Mouse (Mus musculus): ENCODE results near the gene Six2.
"Not testable (repeated sequence)": the region's sequence is repeated elsewhere in the genome, so short reads cannot be mapped to it uniquely, and the experiment has no call there.

Gene Six2

DNA sequence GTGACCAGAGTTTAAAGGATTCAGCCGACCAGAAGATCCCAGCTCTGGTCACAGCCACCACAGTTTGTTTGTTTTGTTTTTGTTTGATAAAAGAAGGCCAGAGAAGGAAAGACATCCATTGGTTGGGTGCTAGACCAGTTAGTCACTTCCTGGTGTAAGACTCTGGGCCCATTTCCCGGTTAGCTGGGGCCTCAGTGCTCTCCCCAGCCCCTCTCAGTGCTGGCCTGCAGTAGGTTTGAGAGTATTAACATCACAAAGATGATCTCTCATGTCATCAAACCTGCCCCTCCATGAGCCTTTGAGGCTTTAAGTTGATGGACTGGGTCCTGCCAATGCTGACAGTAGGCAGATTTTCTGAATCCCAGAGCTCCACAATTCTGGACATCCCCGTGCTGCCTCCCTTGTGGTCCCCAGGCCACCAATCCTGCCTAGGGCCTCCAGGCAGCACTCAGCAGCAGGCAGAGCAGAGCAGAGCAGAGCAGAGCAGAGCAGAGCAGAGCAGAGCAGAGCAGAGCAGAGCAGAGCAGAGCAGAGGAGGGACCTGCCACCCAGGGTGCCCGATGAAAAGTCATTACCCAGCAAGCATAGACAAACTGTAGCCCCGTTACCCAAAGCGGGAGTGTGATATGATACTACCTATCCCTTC is 2.4 kb upstream of the Six2 start:
- in situ Hi-C loops (cut with MboI, MseI): no loop called here

GRCm38 (mm10) chr17:85689807-85690319 is 1.8 kb upstream of the Six2 start:
- in situ Hi-C loops (cut with MboI, MseI): no loop called here

DNA sequence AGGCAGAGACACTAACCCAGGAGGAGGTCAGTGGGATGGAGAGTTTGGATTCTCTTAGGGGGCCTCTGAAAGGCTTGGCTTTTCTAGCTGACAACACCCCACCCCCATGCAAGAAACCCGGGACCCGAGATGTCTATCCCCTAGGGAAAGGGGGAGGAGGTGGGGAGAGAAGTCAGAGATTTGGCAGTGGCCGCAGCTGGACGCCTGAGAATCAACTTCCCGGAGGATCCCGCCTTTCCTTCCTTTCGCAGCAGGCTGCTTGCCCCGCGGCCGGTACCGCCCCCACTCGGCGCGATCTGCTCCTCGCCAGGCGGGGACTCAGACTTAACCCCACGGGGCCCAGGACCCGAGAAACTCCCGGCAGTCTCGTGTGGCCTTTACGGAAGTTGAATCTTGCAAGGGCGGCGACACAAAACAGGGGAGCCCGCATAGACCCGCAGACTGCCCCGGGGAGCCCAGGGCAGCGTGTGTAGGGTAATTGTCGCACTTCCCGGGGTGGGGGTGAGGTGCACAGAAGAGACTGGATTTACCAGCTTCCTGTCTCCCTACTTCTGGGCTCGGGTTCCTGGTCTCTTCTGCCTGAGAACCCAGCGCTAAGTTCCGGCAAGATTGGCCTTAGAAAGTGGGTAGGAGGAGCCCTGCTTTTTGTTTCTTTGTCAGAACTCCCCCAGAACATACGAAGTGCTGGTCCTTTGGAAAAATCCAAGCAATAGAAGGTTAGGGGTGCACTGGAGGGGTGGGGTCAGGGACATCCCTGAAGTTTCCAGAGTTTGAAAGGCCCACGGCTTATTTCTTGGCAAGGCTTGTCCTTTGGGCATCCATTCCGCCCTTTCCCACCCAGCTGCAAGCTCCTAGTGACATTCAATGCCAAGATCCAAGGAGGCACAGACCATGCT is 1.1 kb upstream of the Six2 start:
- in situ Hi-C loops (cut with MboI, MseI): no loop called here

DNA sequence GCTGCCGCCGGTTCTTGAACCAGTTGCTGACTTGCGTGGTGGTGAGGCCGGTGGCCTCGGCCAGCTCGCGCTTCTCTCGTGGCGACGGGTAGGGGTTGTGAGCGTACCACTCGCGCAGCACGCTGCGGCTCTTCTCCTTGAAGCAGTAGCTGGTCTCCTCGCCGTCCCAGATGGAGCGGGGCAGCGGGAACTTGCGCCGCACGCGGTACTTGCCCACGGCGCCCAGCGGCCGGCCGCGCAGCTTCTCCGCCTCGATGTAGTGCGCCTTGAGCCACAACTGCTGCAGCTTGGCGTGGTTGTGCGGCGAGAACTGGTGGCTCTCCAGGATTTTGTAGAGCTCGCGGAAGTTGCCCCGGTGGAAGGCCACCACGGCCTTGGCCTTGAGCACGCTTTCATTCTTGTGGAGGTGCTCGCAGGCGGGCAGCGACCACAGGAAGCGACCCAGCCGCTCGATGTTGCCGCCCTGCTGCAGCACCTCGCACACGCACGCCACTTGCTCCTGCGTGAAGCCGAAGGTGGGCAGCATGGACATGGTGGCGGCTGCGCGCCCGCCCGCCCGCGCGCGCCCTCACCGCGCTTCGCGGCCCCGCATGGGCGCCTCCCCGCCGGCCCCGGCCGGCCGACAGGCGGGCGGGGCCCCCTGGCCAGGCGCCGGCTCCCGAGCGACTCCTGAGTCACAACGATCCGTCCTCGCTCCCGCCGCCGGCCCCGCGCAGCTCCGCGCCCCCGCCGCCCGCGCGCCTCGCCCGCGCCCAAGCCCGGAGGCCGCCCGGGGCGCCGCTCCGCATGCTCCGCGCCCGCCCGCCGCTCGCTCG is 446 bp downstream of the Six2 start:
- in situ Hi-C loops (cut with MboI, MseI): no loop called here

GRCm38 (mm10) chr17:85686476-85687420 is 1.3 kb downstream of the Six2 start:
- in situ Hi-C loops (cut with MboI, MseI): no loop called here

- in situ Hi-C loops (cut with MboI, MseI): no loop called here
These were observed 2.3 kb downstream of the Six2 start for GRCm38 (mm10) chr17:85685689-85686281.

DNA sequence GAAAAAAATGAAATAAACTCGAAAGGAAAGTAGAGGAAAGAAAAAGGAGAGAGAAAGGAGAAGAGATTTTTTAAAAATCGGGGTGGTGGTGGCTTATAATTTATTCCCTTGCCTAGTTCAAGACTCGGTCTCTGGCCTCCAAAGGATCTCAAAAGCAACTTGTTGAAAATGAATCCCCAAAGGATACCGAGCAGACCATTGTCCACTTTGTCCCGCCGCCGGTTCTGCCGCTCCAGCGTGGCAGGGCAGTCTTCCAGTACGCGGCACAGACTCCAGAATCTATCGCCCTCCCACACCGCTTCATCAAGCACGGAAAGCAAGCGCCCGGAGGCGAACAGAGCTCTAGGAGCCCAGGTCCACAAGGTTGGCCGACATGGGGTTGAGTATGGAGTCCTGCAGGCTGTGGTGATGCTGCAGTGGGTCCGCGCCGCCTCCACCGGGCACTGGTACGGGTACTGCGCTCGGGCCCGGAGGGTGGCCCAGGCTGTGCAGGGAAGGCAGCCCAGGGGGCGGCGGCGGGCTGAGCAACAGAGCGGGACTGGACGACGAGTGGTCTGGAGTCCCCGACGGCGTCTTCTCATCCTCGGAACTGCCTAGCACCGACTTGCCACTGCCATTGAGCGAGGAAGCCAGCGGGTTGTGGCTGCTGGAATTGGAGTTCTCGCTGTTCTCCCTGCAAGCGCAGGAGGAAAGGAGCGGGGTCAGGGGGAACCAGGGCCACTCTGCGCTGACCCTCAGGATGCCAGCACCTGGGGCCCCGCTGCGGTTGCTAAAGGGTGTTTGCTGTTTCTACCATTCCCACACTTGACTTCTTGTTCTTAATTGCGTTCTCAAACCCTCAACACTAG is 3.0 kb downstream of the Six2 start:
- in situ Hi-C loops (cut with MboI, MseI): no loop called here

GRCm38 (mm10) chr17:85684436-85684835 is 3.6 kb downstream of the Six2 start:
- in situ Hi-C loops (cut with MboI, MseI): not testable (repeated sequence)

DNA sequence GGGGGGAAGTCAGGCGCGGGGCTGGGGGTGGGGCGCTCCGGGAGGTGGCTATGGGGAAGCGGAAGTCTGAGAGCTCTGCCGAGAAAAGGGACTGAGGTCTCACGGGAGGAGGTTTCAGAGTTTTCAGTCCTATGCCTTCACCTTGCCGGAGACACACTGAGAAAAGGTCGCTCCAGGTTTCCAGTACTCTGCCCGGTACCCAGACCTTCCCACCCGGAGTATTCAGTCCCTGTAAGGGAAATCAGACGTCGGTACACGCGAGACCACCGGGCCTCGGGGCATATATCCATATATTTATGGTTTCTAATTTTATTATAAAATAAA is 4.1 kb downstream of the Six2 start:
- in situ Hi-C loops (cut with MboI, MseI): no loop called here

DNA sequence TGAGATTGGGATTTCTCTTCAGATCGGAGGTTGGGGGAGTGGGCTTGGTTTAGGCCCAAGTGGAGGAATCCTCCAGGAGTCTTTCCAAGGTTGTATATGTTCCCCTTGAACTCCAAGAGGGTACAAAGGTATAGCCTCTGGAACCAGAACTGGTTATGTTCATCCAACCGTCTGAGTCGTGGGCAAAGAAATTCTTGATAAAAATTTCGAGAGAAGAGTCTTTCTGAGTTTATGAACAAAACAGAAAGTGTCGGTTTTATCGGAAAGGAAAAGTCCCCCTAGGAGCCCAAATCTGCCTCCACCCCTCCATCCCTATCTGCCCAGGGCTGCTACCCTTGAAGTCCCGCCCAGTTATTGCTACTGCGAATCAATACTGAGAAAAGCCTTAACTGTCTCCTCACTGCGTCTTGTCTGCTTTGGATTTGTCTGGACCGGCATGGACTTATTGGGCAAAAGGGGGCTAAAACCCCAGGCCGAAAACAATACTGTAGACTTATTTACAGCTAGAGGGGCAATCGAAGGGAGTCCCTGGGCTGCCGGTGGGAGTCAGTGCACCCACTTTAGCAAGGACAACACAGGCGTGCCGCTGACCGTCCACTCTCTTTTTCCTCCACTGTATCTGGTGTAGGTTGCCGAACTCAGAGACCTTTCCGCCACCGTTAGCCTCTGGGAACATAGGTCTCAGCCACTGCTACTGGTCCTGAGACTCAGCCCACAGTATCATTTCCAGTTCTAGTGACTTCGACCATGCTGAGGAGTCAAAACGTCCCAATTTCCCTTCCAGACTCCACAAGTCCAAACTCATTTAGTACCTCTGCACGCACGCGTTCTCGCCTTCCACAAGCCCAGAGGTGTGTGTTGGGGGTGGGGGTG is 4.7 kb downstream of the Six2 start:
- in situ Hi-C loops (cut with MboI, MseI): no loop called here

GRCm38 (mm10) chr17:85682181-85682710 is 5.8 kb downstream of the Six2 start:
- in situ Hi-C loops (cut with MboI, MseI): no loop called here

DNA sequence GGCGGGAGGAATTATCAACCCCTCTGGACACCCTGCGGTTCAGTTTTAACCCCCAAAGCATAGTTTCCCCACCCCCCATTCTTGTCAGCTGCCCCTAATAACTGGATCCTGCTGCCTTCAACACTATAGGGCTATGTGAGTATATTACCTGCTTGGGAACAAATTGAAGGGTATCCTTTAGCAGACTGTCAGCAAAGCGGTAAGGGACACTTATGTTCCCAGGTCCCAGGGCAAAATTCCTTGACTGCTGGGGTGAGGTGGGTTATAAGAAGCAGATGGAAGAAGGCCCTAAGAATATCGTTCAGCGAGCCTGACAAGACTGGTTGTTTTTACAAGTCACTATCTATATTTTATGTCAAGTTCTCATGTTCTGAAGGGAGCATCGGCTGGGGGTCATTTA is 6.3 kb downstream of the Six2 start:
- in situ Hi-C loops (cut with MboI, MseI): no loop called here

- in situ Hi-C loops (cut with MboI, MseI): no loop called here
These were observed 7.1 kb downstream of the Six2 start for GRCm38 (mm10) chr17:85680851-85681550.

DNA sequence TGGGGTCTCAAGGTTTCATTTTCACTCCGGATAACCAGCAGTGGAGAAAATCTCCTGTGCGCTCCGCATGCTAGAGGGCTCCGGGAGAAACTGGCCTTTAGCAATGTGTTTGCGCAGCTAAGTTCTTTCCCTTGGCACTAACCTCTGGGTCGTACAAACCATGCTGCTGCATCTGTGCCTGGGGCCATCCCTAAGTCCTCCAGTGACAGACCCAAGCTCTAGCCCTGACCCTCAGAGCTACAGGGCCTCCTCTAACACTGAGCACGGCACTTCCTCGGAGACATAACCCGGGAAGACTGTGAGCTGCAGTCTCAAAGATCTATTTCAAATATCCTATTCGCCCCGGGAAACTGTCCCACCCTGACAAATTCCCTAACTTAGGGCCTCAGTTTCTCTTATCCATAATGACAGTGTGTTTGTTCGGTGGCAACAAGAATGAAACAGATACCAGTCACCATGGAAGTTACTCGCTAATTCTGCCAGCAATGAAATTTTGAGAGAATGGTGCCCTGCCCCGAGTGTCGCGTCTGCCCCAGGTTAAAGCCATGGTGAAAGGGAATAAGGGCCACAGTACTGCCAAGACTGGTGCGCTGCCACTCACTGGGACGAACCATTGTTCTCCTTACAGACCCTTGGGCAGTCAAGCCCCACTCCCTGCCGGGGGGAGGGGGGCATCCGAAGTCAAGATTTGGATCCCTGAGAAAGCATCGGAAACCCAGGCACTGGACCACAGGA is 7.8 kb downstream of the Six2 start:
- in situ Hi-C loops (cut with MboI, MseI): no loop called here

DNA sequence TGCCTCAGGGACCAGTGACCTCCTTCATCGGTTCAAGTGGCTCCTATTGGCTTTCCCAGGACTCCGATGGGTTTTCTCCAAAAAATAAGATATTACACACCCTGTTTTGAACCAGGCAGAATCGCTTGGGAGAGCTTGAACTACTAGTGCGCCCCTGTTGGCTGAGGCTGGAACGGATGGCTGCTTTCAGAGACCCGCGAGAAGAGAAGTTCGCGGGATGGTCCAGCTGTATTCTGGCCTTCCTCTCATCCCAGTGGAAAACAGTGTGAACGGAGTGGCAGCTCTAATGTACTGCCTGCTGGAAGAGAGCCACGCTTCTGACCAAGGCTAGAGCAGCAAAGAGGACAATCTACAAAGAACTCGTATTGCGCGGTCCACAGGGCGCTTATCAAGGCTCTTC is 8.4 kb downstream of the Six2 start:
- in situ Hi-C loops (cut with MboI, MseI): no loop called here

DNA sequence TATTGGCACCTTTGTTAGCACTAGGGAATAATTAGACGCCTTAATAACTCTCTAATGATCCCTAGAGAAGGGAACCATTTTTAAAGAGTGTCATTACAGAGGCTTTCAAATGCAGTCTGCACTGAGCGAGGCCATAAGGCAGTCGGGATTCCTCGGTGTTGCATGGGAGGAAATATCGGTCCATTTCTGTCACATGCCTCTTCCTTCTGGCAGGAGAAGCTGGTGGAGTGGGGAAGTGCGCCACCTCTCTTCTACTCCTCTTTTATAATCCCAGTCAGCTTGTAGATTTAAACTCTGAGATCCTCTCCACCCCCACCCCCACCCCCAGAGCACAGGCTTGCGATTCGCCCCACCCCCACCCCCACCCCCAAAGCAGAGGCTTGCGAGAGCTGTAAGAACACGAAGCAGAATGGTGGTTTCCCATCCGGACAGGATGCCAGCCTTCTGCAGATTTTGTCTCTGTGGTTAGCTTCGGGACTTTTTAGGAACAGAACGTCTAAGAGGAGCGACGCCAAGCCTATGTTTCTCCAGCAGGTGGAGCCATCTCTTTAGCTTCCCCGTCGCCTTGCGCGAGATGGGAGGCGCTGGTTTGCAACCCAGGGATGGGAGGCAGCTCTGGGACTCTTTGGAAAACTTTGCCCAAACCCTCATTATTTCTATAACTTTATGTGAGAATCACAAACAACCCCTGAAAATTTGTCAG is 23.3 kb downstream of the Six2 start:
- in situ Hi-C loops (cut with MboI, MseI): loop anchor here (10.0 kb wide), 1 partner anchor 400 kb away; no protein-coding TSS in a partner anchor
